Mouse (Mus musculus): ENCODE results near the gene Timp1.

- TF ChIP-seq POLR2A (IDR thresholded peaks at IDR 0.05; ENCODE audit: extremely low read depth, insufficient read depth, low read length) (no peak), CTCF (IDR thresholded peaks at IDR 0.05; ENCODE audit: extremely low read depth, insufficient read depth, low read length) (no peak)
Measured at GRCm38 (mm10) chrX:20862105-20863065, 7.6 kb upstream of the Timp1 start.

All from cortical plate, adult 2 months (tissue).